Mouse (Mus musculus) induced T-regulatory cell, adult 2 months (primary cell): ENCODE measurements around the gene Slc25a18.

ENCODE experiments used
- DNase-seq: peaks from one replicate; pipeline ENCODE4 v3.0.0-alpha.2; 2012; ENCODE audit warnings: low read depth

The Slc25a18 gene

GRCm38 (mm10) chr6:120773149-120773628 is at the start of gene Slc25a18:
Gene Slc25a18 (plus strand): TSS chr6:120773578.
- no peak for DNase-seq

DNA sequence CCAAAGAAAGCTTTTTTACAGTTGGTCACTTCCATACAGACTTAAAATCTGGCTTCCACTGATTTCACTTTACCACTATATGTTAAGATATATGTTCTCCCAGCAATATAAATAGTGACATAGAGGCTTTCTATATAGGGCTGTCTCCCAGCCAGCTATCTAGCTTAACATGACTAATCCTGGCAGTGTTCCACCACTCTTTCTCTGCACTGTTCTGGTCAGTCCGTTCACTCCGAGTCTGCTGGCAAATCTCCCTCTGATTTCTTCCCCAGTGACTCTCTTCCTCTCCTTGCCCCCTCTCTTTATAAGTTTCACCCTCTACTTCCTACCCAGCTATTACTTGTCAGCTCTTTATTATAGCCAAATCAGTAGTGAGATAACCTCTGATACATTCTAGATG is 47.4 kb upstream of the Slc25a18 start:
- no peak for DNase-seq

DNA sequence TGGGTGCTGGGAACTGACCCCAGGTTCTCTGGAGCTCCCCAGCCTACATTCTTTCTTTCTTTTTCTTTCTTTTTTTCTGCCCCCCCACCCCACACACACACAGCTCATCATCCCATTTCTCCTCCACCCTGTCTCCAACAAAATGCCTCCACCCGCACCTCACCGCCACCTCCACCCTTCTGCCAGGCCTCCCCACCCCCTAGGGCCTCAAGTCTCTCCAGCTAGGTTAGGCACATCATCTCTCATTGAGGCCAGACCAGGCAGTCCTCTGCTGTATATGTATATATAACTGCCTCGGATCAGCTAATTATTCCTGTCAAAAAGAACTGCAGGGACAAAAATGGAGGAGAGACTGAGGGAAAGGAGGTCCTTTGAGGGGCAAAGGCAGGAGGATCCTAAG is 37.4 kb upstream of the Slc25a18 start:
- no peak for DNase-seq

GRCm38 (mm10) chr6:120736566-120736965 is 36.8 kb upstream of the Slc25a18 start:
- DNase-seq: peak; percentile 68

DNA sequence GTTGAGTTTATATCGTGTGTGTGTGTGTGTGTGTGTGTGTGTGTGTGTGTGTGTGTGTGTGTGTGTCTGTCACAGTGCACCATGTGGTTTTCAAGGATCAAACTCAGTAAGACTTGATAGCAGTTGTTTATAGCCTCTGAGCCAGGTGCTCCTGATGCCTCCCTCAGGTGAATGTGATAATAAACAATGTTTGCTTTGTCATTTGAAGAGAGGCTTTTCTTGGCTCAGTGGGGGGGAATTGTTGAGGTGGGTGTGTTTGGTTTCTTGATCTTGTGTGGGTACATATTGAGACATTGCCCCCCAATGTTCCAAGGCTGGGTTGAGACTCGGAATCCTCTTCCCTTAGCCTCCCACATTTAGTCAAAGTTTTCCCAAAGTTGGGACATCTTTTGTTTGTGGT is 30.2 kb upstream of the Slc25a18 start:
- DNase-seq: no peak

- DNase-seq: no peak
Measured at GRCm38 (mm10) chr6:120744266-120744665, 29.1 kb upstream of the Slc25a18 start.

GRCm38 (mm10) chr6:120746416-120746815 is 27.0 kb upstream of the Slc25a18 start:
- no peak for DNase-seq

GRCm38 (mm10) chr6:120761151-120761550 is 12.2 kb upstream of the Slc25a18 start:
- no peak for DNase-seq

DNA sequence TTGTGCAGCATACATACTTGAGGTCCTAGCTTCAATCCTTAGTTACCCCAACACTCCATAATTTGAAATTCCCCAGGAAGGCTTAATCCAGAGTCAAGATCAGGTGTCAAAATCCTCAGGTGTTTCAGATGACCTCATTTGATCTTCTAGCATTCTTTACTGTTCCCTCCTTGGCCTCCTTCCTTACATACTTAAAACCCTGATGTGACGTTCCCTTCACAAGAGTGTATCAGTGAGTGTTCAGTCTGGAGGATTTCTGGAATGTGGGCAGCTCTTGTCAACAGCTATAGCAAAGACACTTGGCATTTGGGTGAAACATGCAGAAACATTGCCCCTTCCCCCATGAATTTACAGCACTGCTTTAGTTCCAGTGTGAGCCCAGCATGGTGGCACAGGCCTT is 3.4 kb upstream of the Slc25a18 start:
- DNase-seq: no peak

DNA sequence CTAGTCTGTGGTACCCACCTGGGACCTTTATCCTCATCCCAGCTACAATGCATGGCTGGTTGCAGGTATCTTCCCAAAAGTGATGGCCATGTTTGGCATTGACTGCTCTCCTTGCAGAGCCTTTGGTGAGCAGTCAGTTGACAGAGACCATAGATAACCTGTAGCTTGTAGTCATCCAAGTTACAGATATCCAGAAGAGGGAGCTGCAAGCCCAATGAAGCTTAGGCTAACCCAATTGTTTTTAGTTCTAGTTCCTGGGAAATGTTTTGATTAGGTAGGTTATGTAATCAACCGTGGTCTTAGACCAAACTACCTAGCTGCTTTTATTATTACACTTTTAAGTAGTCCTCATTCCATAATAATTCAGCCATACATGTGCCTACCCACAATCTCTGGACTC is 2.0 kb upstream of the Slc25a18 start:
- DNase-seq: no peak

GRCm38 (mm10) chr6:120772025-120772424 is 1.4 kb upstream of the Slc25a18 start:
- DNase-seq: no peak

DNA sequence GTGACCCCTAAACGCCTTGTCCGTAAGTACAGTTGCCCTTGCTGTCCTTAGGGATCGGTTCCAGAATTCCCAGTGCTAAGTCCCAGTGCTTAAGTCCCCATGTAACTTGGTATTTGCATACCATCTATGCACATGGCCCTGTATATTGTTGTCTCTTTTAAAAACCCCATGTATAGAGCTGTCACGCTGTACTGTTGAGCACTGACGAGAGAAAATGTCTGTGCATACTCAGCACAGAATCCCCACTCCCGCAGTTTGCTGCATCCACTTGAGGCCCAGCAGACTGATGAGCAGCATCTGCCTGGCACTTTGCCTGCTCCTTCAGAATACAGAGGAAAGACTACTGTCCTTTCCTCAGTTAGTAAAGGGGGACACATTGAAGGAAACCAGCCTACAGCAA is 385 bp downstream of the Slc25a18 start:
- no peak for DNase-seq

GRCm38 (mm10) chr6:120776286-120776685 is 2.9 kb downstream of the Slc25a18 start:
- no peak for DNase-seq

GRCm38 (mm10) chr6:120777533-120777932 is 4.2 kb downstream of the Slc25a18 start:
- no peak for DNase-seq

GRCm38 (mm10) chr6:120778226-120778625 is 4.8 kb downstream of the Slc25a18 start:
- no peak for DNase-seq

DNA sequence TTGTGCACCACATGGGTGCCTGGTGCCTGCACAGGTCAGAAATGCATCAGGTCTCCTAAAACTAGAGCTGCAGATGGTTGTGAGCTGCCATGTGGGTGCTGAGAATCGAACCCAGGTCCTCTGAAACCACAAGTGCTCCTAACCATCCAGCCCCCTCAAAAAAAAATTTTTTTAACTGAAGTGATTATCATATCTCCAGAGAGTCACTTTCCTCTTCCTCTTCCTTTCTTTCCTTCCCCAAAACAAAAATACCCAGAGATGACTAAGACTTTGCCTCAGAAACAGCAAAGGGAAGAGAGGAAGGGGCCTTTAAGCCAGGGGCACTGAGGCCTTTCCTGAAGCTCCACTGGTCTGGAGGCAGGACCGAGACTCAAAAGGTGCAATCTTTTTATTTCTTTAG is 9.6 kb downstream of the Slc25a18 start:
- DNase-seq: no peak

GRCm38 (mm10) chr6:120784351-120784750 is 11.0 kb downstream of the Slc25a18 start:
- DNase-seq: no peak

GRCm38 (mm10) chr6:120788068-120788607 is 14.8 kb downstream of the Slc25a18 start:
- DNase-seq: no peak

- DNase-seq: peak; percentile 67
Measured at GRCm38 (mm10) chr6:120788904-120789303, 15.5 kb downstream of the Slc25a18 start.

- DNase-seq: no peak
Measured at GRCm38 (mm10) chr6:120790153-120790552, 16.8 kb downstream of the Slc25a18 start.

DNA sequence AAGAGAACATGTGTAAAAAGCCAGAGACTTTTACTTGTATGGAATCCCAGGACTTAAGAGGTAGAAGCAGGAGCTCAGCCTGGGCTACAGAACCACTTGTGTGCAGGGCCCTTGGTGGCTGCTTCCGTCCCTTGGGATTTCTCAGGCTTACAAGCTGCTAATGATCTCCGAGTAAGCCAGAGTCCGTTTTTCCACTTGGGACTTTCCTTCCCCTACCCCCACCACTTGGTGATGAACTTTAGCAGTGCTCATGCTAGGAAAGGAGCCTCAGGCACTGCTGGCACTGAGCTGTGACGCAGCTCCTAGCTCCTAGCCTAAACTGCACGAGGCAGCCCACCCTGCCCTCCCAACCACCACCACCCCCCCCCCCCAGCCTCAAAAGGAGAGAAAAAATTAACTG is 17.3 kb downstream of the Slc25a18 start:
- DNase-seq: no peak

DNA sequence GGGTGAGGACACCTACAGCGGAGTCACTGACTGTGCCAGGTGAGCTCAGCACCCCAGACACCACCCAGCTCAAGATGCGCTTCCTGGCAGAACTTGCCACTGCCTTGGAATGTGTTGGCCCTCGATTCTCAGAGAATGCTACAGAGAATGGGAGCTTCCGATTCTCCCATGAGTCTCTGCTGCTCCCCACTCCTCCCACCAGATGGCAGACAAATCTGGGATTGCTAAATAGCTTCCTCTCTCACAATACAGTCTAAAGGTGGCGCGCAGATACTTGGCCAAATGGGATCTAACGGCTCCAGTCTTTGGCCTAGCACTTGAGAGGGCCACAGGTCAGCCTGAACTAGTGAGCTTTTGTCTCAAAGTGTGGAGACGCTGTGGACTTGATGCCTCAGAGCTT is 19.6 kb downstream of the Slc25a18 start:
- DNase-seq: no peak

DNA sequence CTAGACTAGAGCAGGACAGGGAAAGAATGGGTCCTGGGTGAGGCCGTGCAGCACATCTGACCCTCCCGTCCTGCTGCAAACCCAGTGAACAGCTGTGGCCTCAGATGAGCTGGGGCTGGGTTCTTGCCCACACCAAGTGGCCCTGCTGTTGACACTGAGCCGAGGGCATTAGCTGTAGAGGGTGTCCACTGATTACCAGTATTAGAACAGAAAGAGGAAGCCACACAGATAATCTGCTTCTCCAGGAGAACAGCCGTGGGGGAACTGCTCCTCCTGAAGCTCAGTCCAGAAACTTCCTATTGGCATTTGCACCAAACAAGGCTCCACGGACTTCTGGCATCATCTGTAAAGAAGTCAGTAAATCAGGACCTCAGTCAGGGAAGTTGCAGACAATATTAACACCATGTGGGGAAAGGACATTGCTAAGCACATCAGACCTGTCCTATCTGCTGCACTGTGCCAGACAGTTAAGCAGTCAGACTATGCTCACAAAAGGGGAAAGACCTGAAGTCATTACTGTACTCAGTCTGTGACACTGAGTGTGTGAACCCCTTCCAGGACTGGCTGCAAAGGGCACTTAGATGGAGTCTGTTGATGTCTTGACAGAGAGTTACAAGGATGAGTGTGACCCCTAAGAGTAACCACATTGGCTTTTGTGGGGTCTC is 22.2 kb downstream of the Slc25a18 start:
- DNase-seq: no peak

DNA sequence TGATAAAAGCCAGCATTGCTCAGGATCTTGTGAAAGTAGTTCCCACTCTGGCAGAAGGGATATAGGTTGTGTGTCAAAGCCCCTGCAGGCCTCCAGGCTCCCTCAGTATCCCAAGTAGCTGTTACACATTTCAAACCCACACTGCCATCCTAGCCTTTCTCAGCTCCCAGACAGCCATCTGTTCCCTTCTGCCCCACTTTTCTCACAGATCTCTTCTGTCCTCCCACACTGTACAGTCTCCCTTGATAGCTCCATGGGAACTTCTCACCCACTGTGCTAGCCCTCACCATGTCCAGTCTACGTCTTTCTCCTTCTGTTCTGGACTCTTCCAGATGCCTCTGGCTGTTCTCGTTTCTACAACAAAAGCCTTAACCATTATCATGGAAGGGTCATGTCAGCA is 22.7 kb downstream of the Slc25a18 start:
- DNase-seq: no peak
